Mouse (Mus musculus) embryonic facial prominence, embryonic 12.5 days (tissue): ENCODE measurements at regions not wholly inside any gene's neighbourhood (a gene's known extent, or its start where the extent isn't known, plus 50 kb on each side); places are given as distances from the start of the nearest gene placed in this dataset.
A peak's percentile ranks its signal among the peaks of the same experiment; 100 is the strongest.
"Not testable (repeated sequence)": the region's sequence is repeated elsewhere in the genome, so short reads cannot be mapped to it uniquely, and the experiment has no call there.

ENCODE experiments used
- ATAC-seq: fragments of 200-750 bp; cut with Nextera tagmentation; 2 replicates; pipeline ENCODE4 v1.8.0; 2017; ENCODE audit not compliant: insufficient number of reproducible peaks, insufficient read depth, low FRiP score, low TSS enrichment
- H3K27ac ChIP-seq: fragments of 300-500 bp; sonication (generic); 2 replicates; pipeline ENCODE4 v1.5.1; 2016; ENCODE audit warnings: mild to moderate bottlenecking
- H3K27me3 ChIP-seq: fragments of 300-500 bp; sonication (generic); 2 replicates; pipeline ENCODE4 v1.6.1; 2016; ENCODE audit warnings: mild to moderate bottlenecking, moderate library complexity
- H3K36me3 ChIP-seq: fragments of 300-500 bp; sonication (generic); 2 replicates; pipeline ENCODE4 v1.6.1; 2016; ENCODE audit warnings: mild to moderate bottlenecking
- H3K4me1 ChIP-seq: fragments of 300-500 bp; sonication (generic); 2 replicates; pipeline ENCODE4 v1.6.1; 2016
- H3K4me2 ChIP-seq: fragments of 300-500 bp; sonication (generic); replicated peaks from 2 replicates; pipeline ENCODE4 v1.6.1; 2016; ENCODE audit warnings: mild to moderate bottlenecking, moderate library complexity
- H3K4me3 ChIP-seq: fragments of 300-500 bp; sonication (generic); 2 replicates; pipeline ENCODE4 v1.5.1; 2016; ENCODE audit warnings: mild to moderate bottlenecking
- H3K9ac ChIP-seq: fragments of 300-500 bp; sonication (generic); 2 replicates; pipeline ENCODE4 v1.6.1; 2016; ENCODE audit warnings: mild to moderate bottlenecking, moderate library complexity
- H3K9me3 ChIP-seq: fragments of 300-500 bp; sonication (generic); 2 replicates; pipeline ENCODE4 v1.6.1; 2016; ENCODE audit warnings: mild to moderate bottlenecking, moderate library complexity
- WGBS: fragments of 180-500 bp; shearing (Covaris S2); methylation state at CpG from one replicate; pipeline ENCODE4 v1.1.7; 2016; 5-methylcytosine and 5-hydroxymethylcytosine counted together

DNA sequence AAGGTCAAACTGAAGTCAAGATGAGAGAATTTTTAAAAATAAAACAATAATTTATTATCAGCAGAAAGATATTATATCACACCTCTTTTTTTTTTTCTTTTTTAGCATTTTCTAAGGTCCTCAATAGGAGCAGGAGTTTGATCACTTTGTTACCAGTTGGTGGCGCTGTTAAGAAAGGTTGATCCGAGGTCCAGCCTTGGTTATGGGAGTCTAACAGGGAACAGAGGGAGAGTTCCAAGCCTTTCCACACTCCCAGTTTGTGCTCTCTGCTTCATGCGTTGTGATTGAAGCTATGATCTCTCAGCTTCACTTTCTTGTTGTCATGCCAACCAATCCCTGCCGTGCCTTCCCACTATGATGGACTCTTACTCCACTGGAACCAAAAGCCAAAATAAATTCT is 83.8 kb downstream of the Fam174a start:
- Histone ChIP-seq H3K4me3 (no peak overlapping the region), H3K4me1 (no peaks in the 10 kb centered on the region), H3K27me3 (no peaks in the 10 kb centered on the region), H3K4me2 (no peak overlapping the region), H3K36me3 (no peaks in the 10 kb centered on the region), H3K9ac (no peak overlapping the region), H3K27ac (no peak overlapping the region), H3K9me3 (no peaks in the 10 kb centered on the region)
- 42% methylated on average over 4 of the region's 4 CpGs for WGBS
- no peak for ATAC-seq

DNA sequence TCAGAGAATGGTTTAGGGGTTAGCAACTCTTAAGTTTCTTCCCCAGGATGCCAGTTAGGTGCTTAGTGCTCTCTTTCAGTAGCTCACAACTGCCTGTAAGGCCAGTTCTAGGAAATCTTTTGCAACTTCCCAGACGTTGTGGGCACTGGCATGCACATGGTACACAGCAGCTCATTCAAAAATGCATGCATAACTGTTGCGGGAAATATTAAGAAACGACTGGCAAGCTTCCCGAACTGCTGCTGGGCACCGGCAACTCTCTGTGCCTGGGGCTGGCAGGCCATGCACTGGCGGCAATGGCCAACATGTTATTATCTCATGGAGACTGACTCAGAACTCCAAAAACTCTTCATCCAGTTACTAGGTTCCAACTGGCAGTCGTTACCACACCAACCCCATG is 86.3 kb downstream of the Fam174a start:
- no peak for ATAC-seq
- no peaks in the 10 kb centered on the region for H3K9me3 ChIP-seq
- H3K9ac ChIP-seq, result no peak overlapping the region
- no peak overlapping the region for H3K4me3 ChIP-seq
- no peaks in the 10 kb centered on the region for H3K27me3 ChIP-seq
- 91% methylated on average over 7 of the region's 7 CpGs for WGBS
- H3K27ac ChIP-seq, result no peak overlapping the region
- H3K36me3 ChIP-seq, result no peaks in the 10 kb centered on the region
- no peak overlapping the region for H3K4me2 ChIP-seq
- no peaks in the 10 kb centered on the region for H3K4me1 ChIP-seq

DNA sequence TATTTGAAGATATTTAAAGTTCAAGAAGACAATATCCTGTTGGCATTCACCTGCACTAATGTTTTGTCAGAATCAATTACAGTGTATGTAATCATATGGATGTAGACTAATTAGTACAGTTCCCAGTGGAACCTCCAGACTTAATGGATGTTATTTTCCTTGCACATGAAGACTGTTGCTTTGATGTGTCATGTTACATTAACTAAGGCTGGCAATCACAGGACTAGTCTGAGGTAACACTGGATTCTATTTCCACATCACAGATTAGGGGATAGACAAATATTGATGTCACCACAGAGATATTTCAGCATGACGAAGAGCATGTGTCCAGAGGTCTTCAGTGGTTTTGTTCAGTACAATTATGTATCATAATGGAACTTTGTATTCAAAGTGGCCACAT is 108.8 kb downstream of the Fam174a start:
- 31% methylated on average over 1 of the region's 1 CpGs for WGBS
- Histone ChIP-seq H3K4me1 (no peaks in the 10 kb centered on the region), H3K4me2 (no peak overlapping the region)

DNA sequence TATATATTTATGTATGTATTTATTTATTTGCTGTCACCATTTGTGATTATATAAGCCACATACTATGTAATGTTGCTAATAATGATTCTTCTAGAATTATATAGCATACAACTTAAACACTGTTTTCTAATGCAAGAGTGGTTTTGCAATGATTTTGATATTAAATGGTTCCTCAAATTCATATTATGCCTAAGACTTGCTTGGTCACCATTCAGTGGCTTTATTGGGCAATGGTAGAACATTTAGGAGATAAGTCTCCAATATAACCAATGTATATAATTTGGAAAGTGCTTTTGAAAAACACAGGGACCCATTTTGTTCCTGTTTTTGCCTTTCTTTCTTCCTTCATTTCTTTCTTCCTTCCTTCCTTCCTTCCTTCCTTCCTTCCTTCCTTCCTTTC is 112.0 kb downstream of the Fam174a start:
- Histone ChIP-seq H3K27ac (no peak overlapping the region), H3K9ac (no peak overlapping the region), H3K4me2 (no peak overlapping the region), H3K4me3 (no peak overlapping the region), H3K9me3 (no peaks in the 10 kb centered on the region), H3K27me3 (no peaks in the 10 kb centered on the region), H3K36me3 (no peaks in the 10 kb centered on the region), H3K4me1 (no peaks in the 10 kb centered on the region)
- ATAC-seq, result no peak

More for the DNA sequence above, 108.8 kb downstream of the Fam174a start:
- Histone ChIP-seq H3K9me3 (no peaks in the 10 kb centered on the region), H3K4me3 (no peak overlapping the region), H3K27me3 (no peaks in the 10 kb centered on the region), H3K9ac (no peak overlapping the region), H3K36me3 (no peaks in the 10 kb centered on the region), H3K27ac (no peak overlapping the region)
- 0 out of 2 replicates have a peak, but pooled peaks have one; percentile 47 for ATAC-seq

DNA sequence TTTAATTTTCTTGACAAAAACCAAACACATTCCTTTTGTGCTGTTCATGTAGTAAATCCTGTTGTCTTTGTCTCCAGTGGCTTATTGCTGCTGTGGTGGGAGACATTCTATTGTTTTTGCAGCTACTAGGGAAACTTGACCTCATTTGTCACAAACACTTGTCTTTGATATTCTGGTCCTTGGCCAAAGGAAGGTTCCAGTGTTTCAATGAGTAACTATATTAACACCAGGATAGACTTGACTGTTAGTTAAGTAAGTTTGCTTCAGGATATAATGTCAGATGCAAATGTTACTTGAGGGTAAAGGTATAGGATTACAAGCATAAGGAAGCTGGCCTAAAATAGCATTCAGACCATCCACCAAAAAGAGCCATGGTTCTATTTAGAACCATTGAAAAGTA is 123.7 kb downstream of the Fam174a start:
- Histone ChIP-seq H3K27me3 (no peaks in the 10 kb centered on the region), H3K4me1 (no peaks in the 10 kb centered on the region), H3K4me3 (no peak overlapping the region), H3K27ac (no peak overlapping the region), H3K36me3 (no peaks in the 10 kb centered on the region), H3K4me2 (no peak overlapping the region), H3K9ac (no peak overlapping the region), H3K9me3 (no peaks in the 10 kb centered on the region)
- ATAC-seq, result no peak

DNA sequence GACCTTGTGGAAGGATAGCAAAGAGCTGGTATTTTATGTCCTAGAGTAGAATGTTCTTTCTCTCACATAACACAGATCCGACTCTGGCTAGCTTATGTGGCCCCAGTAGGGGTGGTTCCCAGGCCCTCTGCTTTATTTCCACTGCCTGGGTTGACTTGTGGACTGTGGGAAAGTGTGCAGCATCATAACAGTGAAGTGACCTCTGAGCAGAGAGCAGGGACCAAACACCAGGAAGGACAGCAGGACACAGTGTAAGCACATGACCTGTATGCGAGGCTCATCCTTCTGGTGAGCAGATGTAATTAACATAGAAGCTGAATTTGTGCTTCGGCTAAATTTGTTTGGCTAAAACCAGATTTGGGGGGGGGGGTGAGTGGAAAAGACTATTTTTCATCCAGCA is 132.1 kb downstream of the Fam174a start:
- no peaks in the 10 kb centered on the region for H3K27me3 ChIP-seq
- 71% methylated on average over 3 of the region's 3 CpGs for WGBS
- H3K4me2 ChIP-seq, result no peak overlapping the region
- H3K4me1 ChIP-seq, result no peaks in the 10 kb centered on the region
- no peak for ATAC-seq
- H3K27ac ChIP-seq, result no peak overlapping the region
- H3K9ac ChIP-seq, result no peak overlapping the region
- H3K4me3 ChIP-seq, result no peak overlapping the region
- no peaks in the 10 kb centered on the region for H3K9me3 ChIP-seq
- no peaks in the 10 kb centered on the region for H3K36me3 ChIP-seq

DNA sequence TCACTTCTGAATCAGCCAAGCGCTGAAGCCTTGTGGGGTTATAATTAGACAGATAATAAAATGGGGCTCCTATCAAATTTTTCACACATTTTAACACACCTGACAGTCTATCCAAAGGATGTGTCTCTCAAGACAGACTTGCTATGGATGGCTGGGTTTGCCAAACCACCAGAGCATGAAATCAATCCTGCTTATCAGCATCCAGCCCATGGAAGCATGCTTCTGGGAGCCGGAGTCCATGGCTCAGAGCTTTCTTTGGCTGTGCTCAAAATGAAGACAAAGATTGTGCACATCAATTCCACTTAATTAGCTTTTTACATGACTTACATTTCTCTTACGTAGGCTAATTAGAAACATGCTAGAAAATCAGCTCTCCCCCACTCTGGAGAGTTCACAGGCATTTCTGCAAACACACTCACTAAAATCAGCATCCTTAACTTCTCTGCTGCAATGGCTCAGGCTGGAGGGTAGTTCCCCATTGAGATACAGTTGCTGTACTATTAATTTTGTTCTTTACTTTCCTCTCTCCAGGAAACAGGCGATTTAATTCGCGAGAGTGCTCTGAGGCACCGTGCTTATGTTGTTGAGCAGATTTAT is 135.6 kb downstream of the Fam174a start:
- Histone ChIP-seq H3K27ac (no peak overlapping the region), H3K4me2 (no peak overlapping the region), H3K9ac (no peak overlapping the region), H3K36me3 (no peaks in the 10 kb centered on the region), H3K27me3 (no peaks in the 10 kb centered on the region), H3K4me1 (no peaks in the 10 kb centered on the region), H3K9me3 (no peaks in the 10 kb centered on the region), H3K4me3 (no peak overlapping the region)
- WGBS, result 72% methylated on average over 7 of the region's 7 CpGs
- ATAC-seq, result no peak

DNA sequence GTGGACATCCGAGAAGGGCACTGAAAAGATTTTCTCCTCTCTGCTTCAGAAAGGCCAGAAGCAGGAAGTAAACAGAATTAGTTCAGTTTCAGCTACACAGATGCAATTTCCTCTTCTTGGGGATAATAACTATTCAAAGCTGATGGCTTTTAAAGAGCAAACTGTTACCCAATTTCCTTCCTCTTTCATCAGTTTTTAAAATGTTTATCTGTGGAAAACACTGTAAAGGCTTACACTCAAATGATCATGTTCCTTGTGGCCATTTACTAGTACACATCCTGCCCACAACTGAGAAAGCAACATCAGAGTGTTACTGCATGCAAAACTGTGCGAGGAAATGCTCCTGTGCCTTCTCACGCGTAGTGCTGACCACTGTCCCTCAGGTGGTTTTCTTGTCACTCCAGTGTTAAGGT is 137.5 kb downstream of the Fam174a start:
- no peak overlapping the region for H3K4me2 ChIP-seq
- no peak overlapping the region for H3K27ac ChIP-seq
- H3K9ac ChIP-seq, result no peak overlapping the region
- no peaks in the 10 kb centered on the region for H3K9me3 ChIP-seq
- ATAC-seq, result no peak
- no peaks in the 10 kb centered on the region for H3K27me3 ChIP-seq
- WGBS, result 79% methylated on average over 4 of the region's 4 CpGs
- no peak overlapping the region for H3K4me3 ChIP-seq
- no peaks in the 10 kb centered on the region for H3K36me3 ChIP-seq
- no peaks in the 10 kb centered on the region for H3K4me1 ChIP-seq

DNA sequence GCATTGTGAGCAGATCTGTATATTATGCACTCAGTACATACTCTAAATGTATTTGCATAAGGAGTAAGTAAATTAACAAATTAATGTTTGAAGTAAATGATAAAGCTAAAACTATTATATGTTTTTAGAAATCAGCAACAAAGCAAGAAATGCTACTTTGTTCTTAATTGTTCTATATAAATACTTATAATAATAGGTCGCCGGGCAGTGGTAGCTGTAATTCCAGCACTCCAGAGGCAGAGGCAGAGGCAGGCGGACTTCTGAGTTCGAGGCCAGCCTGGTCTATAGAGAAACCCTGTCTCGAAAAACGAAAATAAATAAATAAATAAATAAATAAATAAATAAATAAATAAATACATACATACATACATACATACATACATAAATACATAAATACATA is 138.3 kb downstream of the Fam174a start:
- not testable (repeated sequence) for H3K27me3 ChIP-seq, H3K9me3 ChIP-seq, H3K27ac ChIP-seq, H3K9ac ChIP-seq, H3K4me3 ChIP-seq, H3K36me3 ChIP-seq, H3K4me1 ChIP-seq, H3K4me2 ChIP-seq
- 78% methylated on average over 6 of the region's 6 CpGs for WGBS
- peak; percentile 87; the same call in 1 of the 2 replicates for ATAC-seq

DNA sequence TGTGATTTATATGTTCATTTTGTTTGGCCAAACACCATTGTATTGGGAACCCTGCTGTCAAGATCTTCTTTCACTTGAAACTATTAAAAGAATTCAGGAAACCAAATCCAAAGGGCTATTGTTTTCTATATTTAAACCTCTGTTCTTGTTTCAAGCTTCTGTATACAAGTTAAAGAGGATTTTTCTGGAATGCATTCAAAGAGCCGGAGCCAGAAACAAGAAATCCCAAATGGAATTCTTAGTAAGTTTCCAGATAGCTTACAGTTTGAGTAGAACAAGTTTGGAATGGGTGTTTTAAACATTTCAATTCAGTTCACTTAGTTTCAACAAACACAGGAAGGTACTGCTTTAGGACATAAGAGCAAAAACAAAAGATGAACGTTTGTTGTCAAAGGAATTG is 140.8 kb downstream of the Fam174a start:
- H3K4me1 ChIP-seq, result no peaks in the 10 kb centered on the region
- H3K27ac ChIP-seq, result no peak overlapping the region
- WGBS, result 62% methylated on average over 2 of the region's 2 CpGs
- no peaks in the 10 kb centered on the region for H3K27me3 ChIP-seq
- H3K9ac ChIP-seq, result no peak overlapping the region
- H3K4me3 ChIP-seq, result no peak overlapping the region
- ATAC-seq, result no peak
- H3K9me3 ChIP-seq, result no peaks in the 10 kb centered on the region
- no peaks in the 10 kb centered on the region for H3K36me3 ChIP-seq
- H3K4me2 ChIP-seq, result no peak overlapping the region

DNA sequence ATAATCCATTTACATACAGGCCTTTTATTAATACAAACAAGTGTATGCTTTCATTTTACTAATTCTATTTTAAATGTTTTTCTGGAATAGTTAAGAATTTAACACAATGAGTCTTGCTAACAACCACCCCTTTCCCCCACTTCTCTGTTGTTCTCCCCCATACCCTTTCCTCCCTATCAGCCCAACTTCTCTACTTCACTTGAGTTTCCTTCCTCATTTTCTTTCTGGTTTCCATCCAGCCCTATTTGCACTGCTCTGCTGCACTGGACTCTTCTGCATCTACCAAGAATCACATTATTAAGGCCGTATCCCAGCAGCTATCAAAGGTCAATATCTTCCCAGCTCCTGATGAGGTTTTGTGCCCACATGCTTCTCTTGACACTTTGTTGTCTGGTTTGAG is 145.9 kb downstream of the Fam174a start:
- ATAC-seq, result no peak
- Histone ChIP-seq H3K27me3 (no peaks in the 10 kb centered on the region), H3K9me3 (no peaks in the 10 kb centered on the region), H3K4me2 (no peak overlapping the region), H3K9ac (no peak overlapping the region), H3K4me1 (no peaks in the 10 kb centered on the region), H3K36me3 (no peaks in the 10 kb centered on the region), H3K27ac (no peak overlapping the region), H3K4me3 (no peak overlapping the region)
- 88% methylated on average over 1 of the region's 1 CpGs for WGBS

DNA sequence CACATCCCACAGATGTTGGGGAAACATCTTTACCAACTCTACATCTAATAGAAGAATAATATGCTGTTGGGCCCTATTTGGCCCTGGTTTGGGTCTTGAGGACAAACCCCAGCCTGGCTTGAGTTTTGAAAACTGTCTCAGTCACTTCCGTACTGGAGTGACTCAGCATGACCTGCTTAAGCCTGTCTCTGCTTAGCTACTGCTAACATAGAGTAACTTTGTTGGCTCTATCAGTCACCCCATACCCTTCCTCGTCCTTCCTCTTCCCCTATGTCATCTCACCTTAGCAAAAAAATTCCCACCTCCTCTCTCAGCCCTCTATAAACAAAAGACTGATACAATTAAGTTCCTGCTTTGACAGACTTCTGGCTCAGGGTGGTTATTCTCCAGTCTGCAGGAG is 154.7 kb downstream of the Fam174a start:
- Histone ChIP-seq H3K27me3 (no peaks in the 10 kb centered on the region), H3K4me3 (no peak overlapping the region), H3K4me1 (no peaks in the 10 kb centered on the region), H3K9me3 (no peaks in the 10 kb centered on the region), H3K27ac (no peak overlapping the region), H3K4me2 (no peak overlapping the region), H3K9ac (no peak overlapping the region), H3K36me3 (no peaks in the 10 kb centered on the region)
- 49% methylated on average over 2 of the region's 2 CpGs for WGBS
- ATAC-seq, result no peak

DNA sequence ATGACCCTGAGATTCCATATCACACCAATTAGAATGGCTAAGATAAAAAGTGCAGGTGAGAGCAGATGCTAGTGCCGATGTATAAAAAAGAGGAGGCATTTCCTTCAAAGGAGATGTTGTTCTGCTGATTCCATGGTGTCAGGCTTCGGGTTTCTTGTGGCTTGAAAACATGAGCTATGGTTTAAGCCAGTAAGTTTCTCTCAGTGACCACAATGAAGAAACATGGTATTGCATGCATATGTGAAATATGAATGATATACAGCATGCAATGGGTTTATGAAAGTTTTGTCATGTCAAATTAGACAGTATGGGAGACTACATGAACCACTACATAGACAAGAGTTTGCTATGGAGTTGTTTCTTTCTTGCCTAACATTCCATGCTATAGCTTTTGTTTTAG is 155.3 kb downstream of the Fam174a start:
- H3K36me3 ChIP-seq, result no peaks in the 10 kb centered on the region
- no peak overlapping the region for H3K4me2 ChIP-seq
- no peaks in the 10 kb centered on the region for H3K9me3 ChIP-seq
- H3K4me1 ChIP-seq, result no peaks in the 10 kb centered on the region
- H3K4me3 ChIP-seq, result no peak overlapping the region
- ATAC-seq, result no peak
- WGBS, result 71% methylated on average over 2 of the region's 2 CpGs
- no peaks in the 10 kb centered on the region for H3K27me3 ChIP-seq
- no peak overlapping the region for H3K27ac ChIP-seq
- H3K9ac ChIP-seq, result no peak overlapping the region
